Mouse (Mus musculus) monocyte, adult 5-6 weeks (primary cell): ENCODE data around the gene Gm49510. TPM values are rescaled to one million over a fixed set of nuclear protein-coding genes. Genes with fewer than 3 reads are reported as not detected.

Source experiments
- ATAC-seq: fragments of 153-309, 156-312 bp; replicated peaks from 2 replicates; pipeline ENCODE4 v1.8.0; 2017; ENCODE audit warnings: mild to moderate bottlenecking; ENCODE audit not compliant: low TSS enrichment, insufficient number of reproducible peaks, severe bottlenecking, poor library complexity, low FRiP score
- total RNA-seq: library from RNA; stranded (forward); fragments of 200-1000, 200-491, 200-594 nt; gene quantifications from 3 replicates; pipeline ENCODE4 v1.2.3, GENCODE M21; 2017

The Gm49510 gene
- total RNA-seq, 1 experiment from 2014 or later, result 1.7 TPM

DNA sequence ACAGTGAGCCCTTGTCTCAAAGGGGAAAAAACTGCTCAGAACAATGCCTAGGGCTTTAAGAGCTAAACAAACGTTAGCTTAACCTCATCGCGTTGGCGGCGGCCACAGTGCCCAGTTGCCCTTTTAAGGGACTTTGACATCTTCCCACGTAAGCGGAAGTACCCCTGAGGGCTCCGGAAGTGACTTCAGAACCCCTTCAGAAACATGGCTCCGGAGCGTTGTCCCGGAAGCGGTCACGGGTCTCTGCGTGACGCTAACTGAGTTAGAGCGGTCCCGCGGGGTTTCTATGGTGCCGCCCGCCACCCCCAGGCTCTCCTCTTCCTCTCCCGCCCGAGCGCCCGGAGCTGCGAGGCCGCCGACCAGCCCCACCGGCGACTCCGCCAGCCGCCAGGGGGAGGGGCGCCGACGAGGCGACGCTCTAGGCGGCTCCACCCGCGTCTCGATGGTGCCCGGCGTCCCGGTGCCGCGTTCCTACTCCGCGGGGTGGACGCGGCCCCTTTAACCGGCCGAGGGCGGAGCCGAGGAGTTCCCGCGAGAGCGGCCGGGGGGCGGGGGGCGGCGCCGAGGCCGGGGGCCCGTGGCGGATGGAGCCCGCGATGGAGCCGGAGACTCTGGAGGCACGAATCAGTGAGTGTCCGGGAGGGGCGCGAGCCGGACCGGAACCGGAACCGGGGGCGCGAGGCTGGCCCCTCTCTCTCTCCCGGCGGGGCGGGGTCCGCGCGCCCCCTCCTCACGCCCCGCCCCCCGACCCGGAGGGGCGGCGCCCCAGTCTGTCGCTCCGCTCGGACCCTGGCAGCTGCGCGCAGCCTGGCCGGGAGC, 22.3 kb upstream of the Gm49510 start, which contains the start of gene Gga1:
Gene Gga1 (plus strand): TSS at position 200 of the 819 bp plus-strand sequence.
- peak; percentile 77 for ATAC-seq

DNA sequence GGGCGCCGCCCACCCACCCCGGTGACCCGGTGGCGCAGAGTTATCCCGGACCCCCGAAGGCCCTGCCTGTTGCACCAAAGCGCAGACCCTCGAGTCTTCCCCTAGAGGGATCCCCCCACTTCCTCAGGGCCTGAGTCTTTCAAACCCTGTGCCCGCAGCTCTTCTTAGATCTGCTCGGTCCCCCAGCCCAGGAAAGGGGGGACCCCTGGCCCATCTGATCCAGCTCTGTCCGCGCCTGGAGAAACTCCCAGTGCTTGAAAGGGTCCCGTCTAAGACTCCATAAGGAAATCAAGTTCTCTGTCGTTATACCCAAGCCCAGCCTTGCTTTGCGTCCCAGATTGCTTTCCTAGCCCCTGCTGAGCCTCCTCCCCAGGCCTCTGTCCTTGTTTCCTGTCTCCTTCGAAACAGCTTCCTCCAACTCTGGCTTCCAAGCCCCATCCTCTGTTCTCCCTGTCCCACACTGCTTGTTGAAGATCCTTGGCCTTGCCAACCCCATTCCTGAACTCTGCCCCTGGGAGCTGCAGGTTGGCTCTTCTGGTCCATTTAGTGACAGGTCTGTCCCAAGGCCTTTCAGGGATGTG, 21.6 kb upstream of the Gm49510 start:
- ATAC-seq, result no peak

GRCm38 (mm10) chr15:78878792-78879516, 20.5 kb upstream of the Gm49510 start:
- ATAC-seq, result peak; percentile 45

GRCm38 (mm10) chr15:78880432-78880831, 19.0 kb upstream of the Gm49510 start:
- no peak for ATAC-seq

GRCm38 (mm10) chr15:78881828-78882227, 17.6 kb upstream of the Gm49510 start:
- ATAC-seq, result no peak

GRCm38 (mm10) chr15:78889401-78889853, 10.0 kb upstream of the Gm49510 start:
- no peak for ATAC-seq

DNA sequence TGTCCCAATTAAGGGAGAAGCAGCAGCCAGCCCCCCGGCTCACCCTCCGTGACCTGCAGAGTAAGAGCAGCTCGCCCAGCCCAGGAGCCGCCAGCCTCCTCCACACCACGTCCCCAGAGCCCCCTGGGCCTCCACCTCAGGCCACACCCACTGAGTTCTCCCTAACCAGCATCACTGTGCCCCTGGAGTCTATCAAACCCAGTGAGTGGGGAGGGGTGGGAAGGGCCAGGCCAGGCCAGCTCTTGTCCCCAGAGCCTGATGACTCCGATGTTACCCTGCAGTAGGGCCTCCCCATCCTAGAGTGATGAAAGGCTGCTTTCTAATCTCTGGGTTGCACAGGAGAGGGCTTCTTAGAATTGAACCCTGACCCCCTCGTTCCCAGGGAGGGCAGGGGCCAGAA, 7.0 kb upstream of the Gm49510 start:
- ATAC-seq, result no peak

DNA sequence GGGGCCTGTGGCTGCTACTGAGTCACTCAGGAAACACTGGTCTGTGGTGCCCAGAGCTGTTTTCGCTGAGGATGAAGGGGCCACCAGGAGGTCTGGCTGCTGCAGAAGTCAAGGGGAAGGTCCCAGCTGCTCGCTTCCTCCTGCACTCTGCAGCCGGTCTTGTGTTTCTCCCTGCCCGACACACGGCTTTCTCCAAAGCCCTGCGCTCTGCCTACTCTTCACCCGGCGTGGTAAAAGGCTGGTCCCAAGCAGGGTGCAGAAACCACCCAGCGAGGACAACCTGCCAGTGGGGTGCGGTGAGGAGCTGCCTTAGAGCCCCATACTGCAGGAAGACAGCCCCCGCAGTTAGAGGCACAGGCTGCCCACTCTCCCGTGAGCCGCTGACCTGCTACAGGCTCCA, 4.7 kb upstream of the Gm49510 start:
- no peak for ATAC-seq

GRCm38 (mm10) chr15:78895741-78896140, 3.7 kb upstream of the Gm49510 start:
- 0 out of 2 replicates have a peak, but pooled peaks have one; percentile 2 for ATAC-seq

DNA sequence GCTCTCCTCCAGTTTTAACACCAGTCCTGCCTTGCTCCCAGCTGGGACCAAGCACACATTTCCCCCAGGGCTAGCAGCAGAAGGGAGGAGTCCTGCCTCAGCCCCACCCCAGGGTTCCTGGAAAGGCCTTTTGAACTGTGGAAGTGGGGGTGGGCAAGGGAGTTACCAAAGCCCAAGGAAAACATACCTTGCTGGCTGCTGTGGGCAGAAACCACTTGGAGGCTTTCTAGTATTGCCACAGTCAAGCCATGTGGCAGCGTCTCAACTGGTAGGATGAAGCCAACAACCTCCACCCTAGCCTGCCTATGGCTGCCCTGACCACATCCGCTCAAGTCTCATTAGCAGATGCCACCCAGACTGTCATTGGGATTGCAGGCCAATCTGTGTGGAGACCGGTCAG, 3.3 kb upstream of the Gm49510 start:
- peak; percentile 42; the same call in 1 of the 2 replicates for ATAC-seq

- ATAC-seq, result no peak
Observed at GRCm38 (mm10) chr15:78897488-78897887, 2.0 kb upstream of the Gm49510 start.

DNA sequence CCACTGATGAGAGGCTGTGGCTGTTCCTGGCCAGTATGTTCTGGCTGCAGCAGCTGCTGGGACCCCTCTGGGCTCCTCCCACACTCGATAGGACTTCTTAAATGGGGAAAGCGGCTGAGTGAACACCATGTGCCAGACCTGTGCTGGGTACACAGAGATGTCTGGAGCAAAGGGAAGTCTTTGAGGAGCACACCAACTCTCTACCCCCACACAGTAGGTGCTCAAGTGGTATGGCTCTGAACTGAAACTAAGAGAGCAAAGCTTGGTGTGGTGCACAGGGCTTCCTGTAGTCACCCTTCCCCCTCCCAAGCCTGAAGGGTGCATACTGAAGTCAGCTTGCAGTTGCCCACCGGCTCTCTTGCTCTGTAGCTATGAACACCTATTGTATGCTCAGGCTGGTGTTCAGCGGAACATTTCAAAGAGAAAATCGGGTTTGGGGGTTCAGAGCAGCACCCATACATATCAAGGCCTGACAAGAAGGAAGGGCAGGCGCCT, 913 bp upstream of the Gm49510 start:
- no peak for ATAC-seq

GRCm38 (mm10) chr15:78899740-78900584, 495 bp downstream of the Gm49510 start, which contains the start of gene Sh3bp1:
TSS of gene Sh3bp1 (plus strand) at chr15:78899768.
- no peak for ATAC-seq

DNA sequence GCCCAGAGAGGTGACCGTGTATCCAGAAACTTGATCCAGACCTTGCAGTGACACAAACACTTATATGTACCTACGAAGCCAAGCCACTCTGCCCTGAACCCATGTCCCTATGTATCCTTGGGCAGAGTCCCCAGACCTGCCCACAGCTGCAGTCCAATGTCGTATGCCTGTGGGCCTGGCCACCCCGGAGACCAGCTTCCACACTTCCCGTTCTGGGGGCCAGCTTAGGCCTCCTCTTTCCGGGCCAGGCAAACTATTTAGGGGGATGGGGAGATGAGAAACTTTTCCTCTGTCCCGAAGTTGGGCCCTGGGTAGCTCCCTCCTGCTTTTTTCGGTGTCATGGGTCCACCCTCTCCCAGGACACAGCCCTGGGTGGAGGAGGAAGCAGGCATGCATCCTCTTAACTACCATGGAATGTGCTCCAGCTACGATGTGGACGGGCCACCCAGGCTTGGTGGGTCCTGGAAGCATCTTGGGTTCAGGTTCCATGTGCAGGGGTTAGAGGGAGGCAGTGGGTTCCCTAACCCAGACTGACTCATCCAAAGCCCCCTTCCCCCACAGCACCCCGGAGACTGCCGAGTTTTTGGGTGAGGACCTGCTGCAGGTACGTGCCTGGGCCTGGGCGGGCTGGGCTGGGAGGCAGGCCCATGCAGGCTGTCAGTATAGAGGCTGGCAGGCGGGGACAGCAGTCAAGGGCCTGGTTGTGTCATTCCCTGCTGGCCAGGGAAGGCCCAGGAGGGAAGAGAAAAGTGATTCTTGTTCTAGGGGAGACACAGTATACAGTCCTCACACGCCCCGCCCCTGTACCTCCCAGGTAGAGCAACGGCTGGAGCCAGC, 1.3 kb downstream of the Gm49510 start:
- 0 out of 2 replicates have a peak, but pooled peaks have one; percentile 10 for ATAC-seq

DNA sequence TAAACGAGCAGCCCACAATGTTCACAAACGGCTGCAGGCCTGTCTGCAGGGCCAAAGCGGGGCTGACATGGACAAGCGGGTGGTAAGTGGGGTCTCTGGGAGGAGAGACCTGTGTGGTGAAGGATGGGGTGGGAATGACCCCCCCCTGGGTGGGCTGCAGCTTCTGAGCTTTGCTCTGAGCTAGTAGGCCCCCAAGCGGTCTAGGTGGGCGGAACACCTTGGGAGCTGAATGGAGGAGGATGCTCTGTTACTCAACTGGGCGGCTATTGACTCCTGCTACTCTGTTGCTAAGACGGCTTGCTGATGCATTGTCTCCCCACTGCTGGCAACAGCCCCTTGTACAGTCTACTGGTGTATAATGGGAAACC, 1.9 kb downstream of the Gm49510 start:
- no peak for ATAC-seq

DNA sequence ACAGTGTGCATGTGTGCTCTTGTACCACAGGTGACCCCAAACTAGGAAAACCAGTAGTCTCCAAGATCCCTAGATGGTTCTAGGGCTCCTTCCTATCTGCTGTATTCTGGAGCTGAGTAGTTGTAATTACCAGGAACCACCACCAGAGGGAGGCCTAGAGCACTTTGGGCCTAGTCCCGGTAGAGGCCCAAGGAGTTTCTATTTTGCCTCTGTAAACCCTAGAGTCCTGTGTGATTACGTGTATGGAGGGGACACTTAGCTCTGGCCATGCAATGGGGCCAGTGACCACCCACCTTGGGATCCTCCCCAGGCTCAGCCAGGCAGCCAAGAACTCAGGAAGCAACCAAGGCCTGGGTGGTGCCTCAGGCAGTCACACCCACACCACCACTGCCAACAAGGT, 3.8 kb downstream of the Gm49510 start:
- ATAC-seq, result peak; percentile 34

- ATAC-seq, result no peak
Observed at GRCm38 (mm10) chr15:78908399-78908798, 8.9 kb downstream of the Gm49510 start.

DNA sequence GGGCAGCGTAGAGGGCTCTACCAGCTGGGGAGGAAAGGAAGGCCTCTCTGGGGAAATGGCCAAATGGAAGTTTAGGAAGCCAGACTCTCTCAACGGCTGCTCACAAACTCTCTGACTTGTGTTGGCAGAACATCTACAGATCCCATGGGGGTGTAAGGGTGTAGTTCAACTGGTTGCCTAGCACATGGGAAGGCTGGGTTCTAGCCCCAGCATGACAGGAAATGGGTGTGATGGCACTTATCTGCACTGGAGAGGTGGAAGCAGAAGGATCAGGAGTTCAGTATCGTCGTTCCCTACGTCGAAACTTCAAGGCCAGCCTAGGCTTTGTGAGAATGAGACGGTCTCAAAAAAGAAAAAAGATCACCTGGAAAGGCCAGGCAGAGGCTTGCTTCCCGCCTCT, 9.5 kb downstream of the Gm49510 start:
- ATAC-seq, result no peak
